Mouse (Mus musculus) erythroid progenitor cell, adult 5-6 weeks (primary cell): ENCODE results near the gene 3110009E18Rik. TPM values are rescaled to one million over a fixed set of nuclear protein-coding genes. Genes with fewer than 3 reads are reported as not detected.

Source experiments
- ATAC-seq: replicated peaks from 2 replicates; pipeline ENCODE4 v1.8.0; 2016; ENCODE audit warnings: moderate number of reproducible peaks, mild to moderate bottlenecking, moderate TSS enrichment, inconsistent platforms; ENCODE audit not compliant: poor library complexity, low FRiP score, severe bottlenecking
- total RNA-seq, 2 experiments: library from RNA; stranded (forward) in 1 of 2; stranded (reverse) in 1 of 2; fragments of 150-400 nt in 1 of 2; fragments of 186-747, 209-891 nt in 1 of 2; gene quantifications; 2 replicates each; pipeline versions ENCODE4 v1.2.3 to v1.2.4; 2015 to 2017; ENCODE audit warnings: low replicate concordance in 2 of 2

Gene 3110009E18Rik
- total RNA-seq, 2 experiments from 2014 or later, result not detected

DNA sequence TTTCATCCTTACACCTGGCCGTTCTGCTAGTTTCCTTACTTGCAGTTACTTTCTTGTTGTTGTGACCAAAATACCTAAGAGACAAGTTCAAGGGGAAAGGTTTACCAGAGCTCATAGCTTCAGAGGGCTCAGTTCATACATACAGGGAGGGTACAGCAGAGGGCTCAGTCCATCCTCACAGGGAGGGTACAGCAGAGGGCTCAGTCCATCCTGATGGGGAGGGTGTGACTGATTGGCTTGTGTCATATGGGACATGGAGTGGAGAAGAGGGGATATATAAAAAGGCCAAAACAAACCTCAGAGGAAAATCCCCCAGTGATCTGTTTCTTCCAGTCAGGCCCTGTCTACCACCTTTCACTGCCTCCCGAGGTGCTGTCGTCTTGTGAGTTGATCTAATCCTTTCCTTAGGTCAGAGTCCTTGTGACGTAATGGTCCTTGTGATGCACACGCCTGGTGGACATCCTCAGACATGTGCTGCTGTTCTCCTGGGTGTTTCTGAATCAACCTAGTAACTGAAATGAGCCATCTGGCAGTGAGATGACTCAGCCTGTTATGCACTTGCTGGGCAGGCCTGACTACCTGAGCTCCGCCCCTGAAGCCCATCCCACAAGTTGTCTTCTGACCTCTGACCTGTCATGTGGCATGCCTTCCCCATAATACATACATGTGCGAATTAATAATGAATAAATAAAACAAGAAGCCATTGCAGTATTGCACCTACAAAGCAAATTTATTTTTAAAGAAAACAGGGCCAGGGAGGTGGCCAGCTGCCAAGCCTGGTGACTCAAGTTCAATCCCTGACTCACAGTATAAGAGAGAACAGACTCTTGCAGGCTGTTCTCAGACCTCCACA, 15.2 kb downstream of the 3110009E18Rik start:
- ATAC-seq, result no peak

DNA sequence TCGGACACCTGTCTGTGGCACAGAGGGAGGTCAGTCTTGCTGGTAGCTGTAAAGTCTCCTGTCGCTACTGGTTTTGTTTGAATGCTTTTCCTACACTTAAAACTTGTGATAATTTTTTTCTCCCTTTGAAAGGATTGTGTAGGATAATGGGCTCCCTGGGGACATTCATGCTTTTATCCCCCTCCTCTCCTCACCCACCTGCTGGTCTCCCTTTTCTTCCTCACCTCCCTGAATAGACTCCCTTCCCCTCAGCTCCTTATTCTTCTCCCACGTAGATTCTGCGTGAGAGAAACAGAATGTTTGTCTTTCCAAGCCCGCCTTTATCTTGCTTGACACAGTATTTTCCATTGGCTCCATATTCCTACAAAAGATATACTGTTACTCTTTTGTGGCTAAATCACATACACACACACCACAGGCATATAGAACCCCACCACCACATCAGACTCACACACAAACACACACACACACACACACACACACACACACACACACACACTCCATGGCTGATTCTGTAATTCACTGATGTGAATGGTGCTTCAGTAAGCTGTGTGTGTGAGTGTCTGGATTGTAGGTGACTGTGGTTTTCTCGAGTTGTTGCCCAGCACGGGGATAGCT, 18.0 kb downstream of the 3110009E18Rik start:
- ATAC-seq, result no peak

GRCm38 (mm10) chr1:120140144-120140693, 19.2 kb downstream of the 3110009E18Rik start:
- no peak for ATAC-seq

DNA sequence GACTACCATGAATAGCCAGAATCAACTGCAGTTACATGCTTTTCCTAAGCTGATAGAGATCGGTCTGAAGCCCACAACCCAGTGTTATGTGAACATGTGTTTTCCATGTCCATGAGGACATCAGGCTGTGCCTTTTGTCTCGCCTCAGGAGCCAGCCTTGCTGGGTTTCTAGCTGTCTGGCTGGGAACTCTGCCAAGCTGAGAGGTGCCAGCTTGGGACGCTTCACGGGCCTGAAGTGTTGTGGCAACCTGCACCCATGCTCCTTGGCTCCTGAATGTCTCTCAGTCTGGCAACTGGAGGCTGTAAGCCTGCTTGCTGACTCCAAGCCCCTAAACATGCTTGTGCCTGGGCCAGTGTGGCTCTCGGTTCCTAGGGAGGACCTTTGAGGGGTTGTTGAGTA, 21.6 kb downstream of the 3110009E18Rik start:
- ATAC-seq, result no peak

DNA sequence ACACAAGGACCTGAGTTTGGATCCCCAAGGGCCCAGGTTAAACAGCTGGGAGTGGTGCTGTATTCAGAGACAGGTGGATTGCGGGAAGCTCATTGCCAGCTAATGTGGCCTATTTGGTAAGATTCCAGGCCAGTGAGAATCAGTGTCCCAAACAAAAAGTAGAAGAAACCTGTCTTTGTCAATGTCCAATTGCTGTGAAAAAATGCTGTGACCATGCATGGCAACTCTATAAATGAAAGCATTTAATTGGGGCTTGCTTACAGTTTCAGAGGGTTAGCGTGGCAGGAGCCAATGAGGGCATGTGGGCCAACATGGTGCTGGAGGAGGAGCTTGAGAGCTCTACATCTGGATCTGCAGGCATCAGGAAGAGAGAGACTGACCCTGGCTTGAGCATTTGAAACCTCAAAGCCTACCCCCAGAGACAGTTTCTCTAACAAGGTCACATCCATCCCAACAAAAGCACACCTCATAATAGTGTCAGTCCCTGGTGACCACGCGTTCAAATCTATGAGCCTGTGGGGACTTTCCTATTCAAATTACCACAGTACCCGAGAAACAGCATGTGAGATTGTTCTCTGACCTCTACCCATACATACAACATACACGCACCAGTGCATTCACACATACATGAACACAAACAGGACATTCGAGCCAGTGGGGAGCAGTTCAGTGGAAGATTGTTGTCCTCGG, 24.7 kb downstream of the 3110009E18Rik start:
- no peak for ATAC-seq

DNA sequence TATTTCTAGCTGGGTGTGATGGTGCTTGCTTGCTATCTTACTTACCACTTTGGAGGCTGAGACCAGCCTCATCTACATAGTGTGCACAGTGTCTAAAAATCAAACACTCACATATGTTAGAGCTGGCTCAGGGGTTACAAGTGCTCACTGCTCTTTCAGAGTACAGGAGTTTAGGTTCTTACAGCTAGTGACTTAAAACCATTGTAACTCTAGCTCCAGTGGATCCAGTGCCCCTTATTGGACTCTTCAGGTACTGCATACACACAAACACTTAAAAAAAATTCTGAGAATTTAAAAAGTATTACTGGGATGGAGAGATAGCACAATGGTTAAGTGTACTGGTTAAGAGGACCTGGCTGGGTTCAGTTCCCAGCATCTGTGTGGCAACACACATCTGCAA, 26.0 kb downstream of the 3110009E18Rik start:
- no peak for ATAC-seq

DNA sequence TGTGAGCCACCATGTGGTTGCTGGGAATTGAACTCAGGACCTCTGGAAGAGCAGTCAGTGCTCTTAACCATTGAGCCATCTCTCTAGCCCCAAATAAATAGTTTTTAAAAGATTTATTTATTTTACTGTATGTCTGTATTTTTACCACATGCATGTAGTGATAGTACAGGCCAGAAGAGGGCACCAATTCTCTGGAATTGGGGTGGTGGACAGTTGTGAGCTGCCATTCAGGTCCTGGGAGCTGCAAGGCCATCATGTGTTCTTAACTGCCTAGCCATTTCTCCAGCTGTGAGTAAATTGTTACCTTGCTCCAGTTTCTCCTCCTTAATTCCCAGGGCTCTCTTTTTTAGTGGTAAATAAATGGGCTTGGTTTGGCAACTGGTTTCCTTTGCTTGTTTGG, 33.2 kb downstream of the 3110009E18Rik start:
- ATAC-seq, result no peak

DNA sequence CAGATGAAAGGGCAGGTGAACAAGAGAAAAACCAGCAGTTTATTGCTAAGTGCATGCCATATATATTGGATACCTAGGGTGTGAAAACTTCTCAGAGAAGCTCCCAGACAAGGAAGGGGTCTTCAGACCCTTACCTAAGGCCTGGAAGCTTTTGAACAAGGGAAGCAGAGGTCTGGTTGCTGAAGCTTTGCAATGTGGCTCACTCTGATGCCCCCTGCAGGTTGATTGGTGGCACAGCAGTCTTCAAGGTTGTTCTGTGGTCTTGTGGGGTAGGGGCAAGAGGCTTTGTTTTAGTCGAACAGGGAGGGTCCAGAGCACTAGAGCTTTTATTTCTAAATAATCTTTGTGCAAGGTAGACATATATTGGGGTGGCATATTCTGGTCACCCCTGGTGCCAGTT, 34.3 kb downstream of the 3110009E18Rik start:
- no peak for ATAC-seq

- no peak for ATAC-seq
Observed at GRCm38 (mm10) chr1:120158474-120159127, 37.6 kb downstream of the 3110009E18Rik start.

GRCm38 (mm10) chr1:120161502-120161901, 40.5 kb downstream of the 3110009E18Rik start:
- ATAC-seq, result no peak

DNA sequence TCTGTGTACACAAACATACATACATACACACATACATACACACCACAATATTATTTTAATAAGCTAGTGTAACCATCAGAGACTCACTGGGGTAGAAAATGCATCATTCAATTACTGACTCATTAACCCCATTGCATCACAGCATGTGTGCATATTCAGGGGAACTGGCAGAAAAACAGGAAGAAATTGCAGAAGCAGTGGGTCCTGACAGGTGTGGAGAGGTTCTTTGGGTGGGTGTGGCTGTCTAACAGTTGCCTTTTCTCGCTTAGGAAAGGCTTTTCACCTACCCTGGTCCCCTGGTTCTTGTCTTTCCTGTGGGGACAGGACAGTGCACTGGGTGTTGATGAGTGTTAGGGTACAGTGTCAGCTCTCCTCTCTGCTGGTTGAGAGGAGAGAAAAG, 41.6 kb downstream of the 3110009E18Rik start:
- no peak for ATAC-seq

GRCm38 (mm10) chr1:120168016-120168415, 47.0 kb downstream of the 3110009E18Rik start:
- no peak for ATAC-seq

- ATAC-seq, result no peak
Observed at GRCm38 (mm10) chr1:120168674-120169073, 47.7 kb downstream of the 3110009E18Rik start.

DNA sequence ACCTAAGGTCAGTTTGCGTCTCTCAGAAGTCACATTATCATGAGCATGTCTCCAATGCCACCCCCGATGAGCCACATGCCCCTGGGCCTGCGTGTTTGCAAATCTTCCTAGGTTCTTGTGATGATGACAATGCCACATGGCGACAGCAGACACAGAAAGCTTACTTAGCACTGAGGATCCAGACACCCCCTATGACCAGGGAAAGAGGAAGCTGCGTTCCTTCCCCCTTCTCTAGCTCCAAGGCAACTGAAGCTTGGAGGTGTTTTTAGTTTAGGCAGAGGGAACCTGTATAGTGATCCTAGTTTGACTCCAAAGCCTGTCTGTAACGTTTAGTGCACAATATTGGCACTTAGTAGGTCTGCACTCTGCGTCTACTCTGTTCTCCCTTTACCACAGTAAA, 49.3 kb downstream of the 3110009E18Rik start:
- ATAC-seq, result no peak

DNA sequence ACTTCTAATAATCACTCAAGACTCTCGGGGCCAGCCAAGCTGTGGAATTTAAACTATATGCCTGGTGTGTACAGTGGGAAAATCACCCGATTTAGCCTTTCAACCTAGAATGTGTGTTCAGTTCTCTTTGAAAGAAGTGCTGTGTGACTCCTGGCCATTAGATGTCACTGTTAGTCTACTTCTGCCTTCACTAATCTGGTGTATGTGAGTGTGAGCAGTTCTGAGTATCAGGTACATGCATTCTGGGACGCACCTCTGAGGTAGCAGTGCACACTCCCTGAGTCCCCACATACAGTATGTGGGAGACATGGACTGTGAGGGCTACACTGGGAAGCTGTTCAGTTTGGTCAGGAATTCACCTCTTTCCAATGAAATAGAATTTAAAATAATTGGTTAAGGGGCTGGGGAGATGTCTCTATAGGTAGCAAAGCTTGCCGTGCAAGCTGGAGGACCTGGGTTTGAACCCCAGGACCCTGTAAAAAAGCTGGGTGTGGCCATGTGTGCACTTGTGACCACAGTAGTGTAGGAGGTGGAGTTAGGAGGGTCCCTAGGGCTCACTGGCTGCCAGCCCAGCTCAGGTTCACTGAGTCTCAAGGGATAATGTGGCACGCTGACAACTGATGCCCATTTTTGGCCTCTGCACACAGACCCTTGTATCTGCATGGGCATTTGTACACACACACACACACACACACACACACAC, 51.0 kb downstream of the 3110009E18Rik start:
- ATAC-seq, result no peak

- ATAC-seq, result no peak
Observed at GRCm38 (mm10) chr1:120174991-120175390, 54.0 kb downstream of the 3110009E18Rik start.

GRCm38 (mm10) chr1:120176313-120176712, 55.3 kb downstream of the 3110009E18Rik start:
- ATAC-seq, result no peak

DNA sequence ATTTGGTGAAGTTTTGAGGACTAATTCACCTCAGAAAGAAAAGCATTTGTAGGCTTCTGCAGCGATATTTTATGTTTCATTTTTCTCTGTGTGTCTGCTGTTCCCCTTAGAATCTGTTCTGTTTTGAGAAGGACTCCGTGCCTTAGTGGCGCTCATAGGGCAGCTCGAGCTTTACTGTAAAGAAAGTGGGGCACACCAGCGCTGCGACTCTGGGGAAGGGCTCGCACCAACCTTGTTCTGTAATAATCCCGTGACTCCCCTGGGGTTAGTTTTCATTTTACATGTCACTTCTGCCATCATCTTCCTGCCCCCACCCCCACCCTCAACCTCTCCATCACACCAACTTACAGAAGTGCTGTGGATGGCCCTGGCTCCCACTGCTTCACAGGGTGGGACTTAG, 56.2 kb downstream of the 3110009E18Rik start:
- no peak for ATAC-seq

DNA sequence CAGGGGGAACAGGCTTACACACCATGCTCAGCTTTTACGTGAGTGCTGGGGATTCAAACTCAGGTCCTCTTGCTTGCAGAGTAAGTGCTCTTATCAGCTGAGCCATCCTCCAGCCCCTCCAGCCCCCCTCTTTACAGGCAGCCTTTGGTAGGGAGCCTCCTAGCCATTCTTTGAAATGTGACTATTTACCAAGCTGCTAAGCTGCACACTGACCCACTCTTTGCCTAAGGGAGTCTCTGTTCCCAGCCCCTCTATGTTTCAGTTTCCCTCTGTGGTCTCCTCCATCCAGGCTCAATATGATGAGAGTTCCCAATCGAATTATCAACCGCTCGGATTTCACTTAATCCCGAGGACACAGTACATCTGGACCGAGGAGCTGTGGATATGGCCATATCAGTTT, 65.2 kb downstream of the 3110009E18Rik start:
- no peak for ATAC-seq
